Mouse (Mus musculus) embryonic facial prominence, embryonic 14.5 days (tissue): ENCODE data around the gene Zbtb34. TPM values are rescaled to one million over a fixed set of nuclear protein-coding genes. Genes with fewer than 3 reads are reported as not detected.
A peak's percentile ranks its signal among the peaks of the same experiment; 100 is the strongest.

Source experiments
- ATAC-seq: fragments of 200-750 bp; cut with Nextera tagmentation; 2 replicates; pipeline ENCODE4 v1.8.0; 2017; ENCODE audit warnings: low read depth, moderate number of reproducible peaks, moderate TSS enrichment
- DNase-seq: peaks from one replicate; pipeline ENCODE4 v3.0.0-alpha.2; 2015; ENCODE audit warnings: low spot score
- H3K27ac ChIP-seq: fragments of 300-500 bp; sonication (generic); replicated peaks from 2 replicates; pipeline ENCODE4 v1.5.1; 2014; ENCODE audit warnings: low read depth, mild to moderate bottlenecking, low read length, moderate library complexity
- H3K27me3 ChIP-seq: fragments of 300-500 bp; sonication (generic); replicated peaks from 2 replicates; pipeline ENCODE4 v1.6.1; 2014; ENCODE audit warnings: low read length; ENCODE audit not compliant: control insufficient read depth, insufficient read depth
- H3K36me3 ChIP-seq: fragments of 300-500 bp; sonication (generic); 2 replicates; pipeline ENCODE4 v1.6.1; 2014; ENCODE audit warnings: low read length, mixed read lengths; ENCODE audit not compliant: control insufficient read depth, insufficient read depth
- H3K4me1 ChIP-seq: fragments of 300-500 bp; sonication (generic); 2 replicates; pipeline ENCODE4 v1.6.1; 2014; ENCODE audit warnings: antibody characterized with exemption, low read length; ENCODE audit not compliant: control insufficient read depth, insufficient read depth
- H3K4me2 ChIP-seq: fragments of 300-500 bp; sonication (generic); 2 replicates; pipeline ENCODE4 v1.6.1; 2014; ENCODE audit warnings: low read depth, mild to moderate bottlenecking, low read length, moderate library complexity, mixed read lengths
- H3K4me3 ChIP-seq: fragments of 300-500 bp; sonication (generic); 2 replicates; pipeline ENCODE4 v1.5.1; 2014; ENCODE audit warnings: low read depth, mild to moderate bottlenecking, low read length
- H3K9ac ChIP-seq: fragments of 300-500 bp; sonication (generic); 2 replicates; pipeline ENCODE4 v1.6.1; 2014; ENCODE audit warnings: low read depth, mild to moderate bottlenecking, low read length, moderate library complexity, mixed read lengths
- H3K9me3 ChIP-seq: fragments of 300-500 bp; sonication (generic); 2 replicates; pipeline ENCODE4 v1.6.1; 2016; ENCODE audit warnings: low read length; ENCODE audit not compliant: control insufficient read depth
- WGBS: fragments of 180-500 bp; shearing (Covaris S2); extraction: QIAGEN DNeasy Blood & Tissue Kit; methylation state at CpG from one replicate; pipeline ENCODE4 v1.1.7; 2014; 5-methylcytosine and 5-hydroxymethylcytosine counted together
- polyA plus RNA-seq: library from polyadenylated mRNA; unstranded; fragments of >200 nt; fragmentation: Nextera tagmentation; extraction: Ambion mirVana; gene quantifications from 2 replicates; pipeline ENCODE4 v1.2.1, GENCODE M21; 2014

Zbtb34 gene
- polyA plus RNA-seq, 1 experiment from 2014 or later: 9.6 TPM

DNA sequence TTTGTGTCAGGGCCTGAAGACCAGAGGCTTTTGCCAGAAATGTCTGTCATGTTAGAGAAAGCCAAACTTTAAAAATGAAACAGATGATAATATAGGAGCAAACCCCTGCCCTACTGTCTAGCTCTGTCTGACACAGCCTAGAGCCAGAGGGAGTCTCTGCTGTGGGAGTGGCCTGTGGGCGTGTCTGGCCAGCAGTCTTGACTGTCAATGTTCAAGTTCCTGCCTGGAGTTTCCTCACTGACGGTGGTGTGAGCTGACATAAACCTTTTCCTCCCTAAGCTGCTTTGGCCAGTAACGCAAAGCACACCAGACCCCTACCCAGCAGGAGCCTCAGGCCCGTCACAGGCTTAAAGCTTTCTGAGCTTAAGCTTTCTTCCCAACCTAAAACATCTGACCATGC is 21.0 kb upstream of the Zbtb34 start:
- Histone ChIP-seq H3K4me1 (no peaks in the 10 kb centered on the region), H3K36me3 (peaks cover 67% of the 10 kb centered on the region), H3K9me3 (no peaks in the 10 kb centered on the region), H3K27me3 (no peaks in the 10 kb centered on the region), H3K9ac (no peak overlapping the region), H3K4me2 (no peak overlapping the region), H3K4me3 (no peak overlapping the region), H3K27ac (no peak overlapping the region)
- 48% methylated on average over 4 of the region's 4 CpGs for WGBS
- DNase-seq: peak; percentile 20
- no peak for ATAC-seq

DNA sequence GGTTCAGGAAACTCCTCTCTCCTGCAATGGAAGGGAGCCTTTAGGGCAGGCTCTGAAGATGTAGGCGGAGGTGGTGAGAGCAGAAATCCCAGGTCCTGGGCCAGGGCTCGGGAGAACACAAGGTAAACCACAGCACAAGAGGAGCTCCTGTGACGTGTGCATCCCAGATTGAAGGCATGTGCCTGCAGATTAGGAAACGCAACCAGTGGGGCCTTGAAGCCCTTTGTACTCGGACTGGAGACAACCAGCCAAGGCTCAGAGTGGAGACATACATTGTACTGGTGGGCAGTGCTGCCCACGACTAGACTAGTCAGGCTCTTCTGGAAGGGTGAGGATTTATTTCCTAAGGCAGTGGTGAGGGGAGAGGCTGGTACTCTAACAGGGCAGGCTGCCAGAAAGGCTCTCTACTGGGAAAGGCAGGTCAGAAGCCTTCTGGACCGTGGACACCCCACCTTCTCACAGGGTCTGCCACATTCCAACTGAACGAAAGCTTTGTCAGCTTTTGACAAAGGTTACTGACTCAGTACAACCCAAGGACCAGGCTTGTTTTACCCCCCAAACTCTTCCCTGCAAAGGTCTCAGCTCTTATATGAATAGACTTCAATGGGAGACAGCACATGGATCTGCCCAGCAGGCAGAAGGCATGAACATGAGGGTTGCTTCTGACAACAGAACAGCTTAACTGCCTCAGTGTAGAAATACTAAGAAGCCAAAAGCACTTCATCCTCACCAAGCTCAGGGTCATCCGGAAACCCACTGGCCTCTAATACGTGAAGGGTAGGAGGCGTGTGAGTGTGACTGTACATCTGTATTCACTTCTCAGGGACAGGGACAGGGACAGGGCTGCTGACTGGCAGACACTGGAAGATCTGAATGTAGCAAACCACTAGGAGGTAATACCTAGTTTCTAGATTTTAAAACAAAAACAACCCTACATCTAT is 20.2 kb upstream of the Zbtb34 start:
- Histone ChIP-seq H3K9ac (no peak overlapping the region), H3K9me3 (no peaks in the 10 kb centered on the region), H3K4me3 (no peak overlapping the region), H3K27ac (no peak overlapping the region), H3K27me3 (no peaks in the 10 kb centered on the region), H3K36me3 (peaks cover 61% of the 10 kb centered on the region), H3K4me1 (no peaks in the 10 kb centered on the region), H3K4me2 (no peak overlapping the region)
- ATAC-seq: no peak
- WGBS: 81% methylated on average over 11 of the region's 11 CpGs
- DNase-seq: no peak

DNA sequence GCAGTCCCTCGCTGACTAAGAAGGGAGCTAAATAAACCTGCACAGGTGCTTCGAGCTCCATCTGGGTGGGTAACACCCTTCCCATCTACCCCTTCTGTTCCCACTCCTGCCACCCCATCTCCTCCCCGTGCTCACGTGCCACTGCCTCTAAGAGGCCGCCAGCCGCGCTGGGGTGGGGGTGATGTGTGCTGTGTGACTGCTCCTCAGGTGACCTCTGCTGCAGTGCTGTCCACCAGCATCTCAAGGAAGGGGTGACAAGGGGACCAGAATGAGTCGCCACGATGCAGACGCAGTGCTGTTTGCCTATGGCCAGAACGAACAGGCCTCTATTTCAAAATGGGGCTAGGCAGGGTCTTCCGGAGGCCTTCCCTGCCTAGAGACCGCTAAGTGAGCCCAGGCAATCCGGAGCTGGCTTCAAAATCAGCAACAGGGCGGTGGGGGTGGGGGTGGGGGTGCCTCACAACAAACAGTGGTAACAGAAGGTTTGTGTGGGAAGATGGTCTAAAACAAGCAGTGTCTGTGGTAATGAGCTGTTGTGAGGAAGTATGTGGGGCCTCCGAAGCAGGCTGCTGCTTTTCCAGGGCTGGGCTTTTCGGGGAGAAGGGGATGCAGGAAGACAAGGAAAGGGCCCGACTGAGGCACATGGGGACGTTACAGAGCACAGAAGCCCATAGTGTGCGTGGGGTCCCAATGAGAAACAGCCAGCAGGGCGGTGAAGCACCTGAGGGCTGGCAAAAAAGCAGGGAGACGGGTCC is 18.2 kb upstream of the Zbtb34 start:
- no peak for DNase-seq
- Histone ChIP-seq H3K4me2 (no peak overlapping the region), H3K9me3 (no peaks in the 10 kb centered on the region), H3K36me3 (peaks cover 47% of the 10 kb centered on the region), H3K4me3 (no peak overlapping the region), H3K4me1 (no peaks in the 10 kb centered on the region), H3K27ac (no peak overlapping the region), H3K27me3 (no peaks in the 10 kb centered on the region), H3K9ac (no peak overlapping the region)
- 93% methylated on average over 22 of the region's 22 CpGs for WGBS
- no peak for ATAC-seq

DNA sequence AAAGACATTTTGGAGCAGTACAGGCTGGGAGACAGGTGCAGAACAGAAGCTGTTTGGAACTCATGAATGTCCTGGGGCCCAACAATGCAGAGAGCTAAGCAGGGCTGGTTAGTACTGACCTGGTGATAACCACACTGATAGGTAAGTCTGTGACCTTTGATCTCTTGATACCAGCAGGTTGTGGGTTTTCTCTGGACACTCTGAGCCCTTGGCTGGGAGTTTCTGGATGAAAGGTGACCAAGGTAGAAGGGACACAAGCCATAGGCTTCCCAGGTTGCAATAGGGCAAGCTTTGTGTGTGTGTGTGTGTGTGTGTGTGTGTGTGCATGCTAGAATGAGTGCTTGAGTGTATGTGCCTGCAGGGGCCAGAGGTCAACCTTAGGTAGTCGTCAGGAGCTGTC is 15.7 kb upstream of the Zbtb34 start:
- Histone ChIP-seq H3K4me2 (no peak overlapping the region), H3K4me1 (no peaks in the 10 kb centered on the region), H3K27me3 (no peaks in the 10 kb centered on the region), H3K9me3 (no peaks in the 10 kb centered on the region), H3K4me3 (no peak overlapping the region), H3K9ac (no peak overlapping the region), H3K27ac (no peak overlapping the region), H3K36me3 (peaks cover 22% of the 10 kb centered on the region)
- ATAC-seq (no peak), DNase-seq (no peak)
- 50% methylated on average over 1 of the region's 1 CpGs for WGBS

DNA sequence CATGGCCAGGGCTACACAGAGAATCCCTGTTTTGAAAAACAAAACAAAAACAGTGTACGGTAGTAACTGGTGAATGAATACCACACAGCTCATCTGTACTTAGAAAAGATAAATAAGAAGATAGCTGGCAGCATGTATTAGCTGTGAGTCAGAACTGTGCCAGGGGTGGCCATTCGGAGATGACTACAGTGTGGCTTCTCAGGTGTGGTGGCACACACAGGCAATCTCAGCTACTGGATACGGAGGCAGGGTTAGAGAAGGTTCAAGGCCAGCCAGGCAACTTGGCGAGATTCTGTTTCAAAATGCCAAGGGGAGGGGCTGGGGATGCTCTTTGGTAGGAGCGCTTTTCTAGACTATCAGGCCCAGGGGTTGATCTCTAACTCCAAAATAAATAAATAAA is 14.6 kb upstream of the Zbtb34 start:
- H3K9ac ChIP-seq: no peak overlapping the region
- H3K27me3 ChIP-seq: no peaks in the 10 kb centered on the region
- H3K27ac ChIP-seq: no peak overlapping the region
- no peak for DNase-seq
- 84% methylated on average over 5 of the region's 5 CpGs for WGBS
- H3K4me1 ChIP-seq: no peaks in the 10 kb centered on the region
- H3K36me3 ChIP-seq: peaks cover 17% of the 10 kb centered on the region
- no peak overlapping the region for H3K4me2 ChIP-seq
- no peak overlapping the region for H3K4me3 ChIP-seq
- no peaks in the 10 kb centered on the region for H3K9me3 ChIP-seq
- no peak for ATAC-seq

DNA sequence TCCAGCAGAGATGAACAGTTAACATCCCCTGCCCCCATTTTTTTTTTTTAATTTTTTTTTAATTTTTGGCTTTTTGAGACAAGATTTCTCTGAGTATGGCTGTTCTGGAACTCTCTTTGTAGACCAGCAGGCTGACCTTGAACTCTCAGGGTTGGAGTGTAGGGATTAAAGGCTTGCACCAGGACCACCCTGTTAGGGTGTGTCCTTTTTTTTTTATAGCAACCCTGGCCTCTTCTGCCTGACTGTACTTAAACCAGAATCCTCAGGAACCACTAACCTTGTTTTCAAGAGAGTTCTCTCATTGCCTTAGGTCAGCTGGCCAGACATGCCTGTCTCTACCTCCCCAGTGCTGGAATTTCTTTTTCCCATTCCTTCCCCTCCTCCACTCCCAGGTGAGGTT is 13.7 kb upstream of the Zbtb34 start:
- Histone ChIP-seq H3K4me1 (no peaks in the 10 kb centered on the region), H3K9me3 (no peaks in the 10 kb centered on the region), H3K9ac (no peak overlapping the region), H3K4me3 (no peak overlapping the region), H3K4me2 (no peak overlapping the region), H3K36me3 (peaks cover 15% of the 10 kb centered on the region), H3K27me3 (no peaks in the 10 kb centered on the region), H3K27ac (no peak overlapping the region)
- no peak for DNase-seq
- ATAC-seq: no peak

DNA sequence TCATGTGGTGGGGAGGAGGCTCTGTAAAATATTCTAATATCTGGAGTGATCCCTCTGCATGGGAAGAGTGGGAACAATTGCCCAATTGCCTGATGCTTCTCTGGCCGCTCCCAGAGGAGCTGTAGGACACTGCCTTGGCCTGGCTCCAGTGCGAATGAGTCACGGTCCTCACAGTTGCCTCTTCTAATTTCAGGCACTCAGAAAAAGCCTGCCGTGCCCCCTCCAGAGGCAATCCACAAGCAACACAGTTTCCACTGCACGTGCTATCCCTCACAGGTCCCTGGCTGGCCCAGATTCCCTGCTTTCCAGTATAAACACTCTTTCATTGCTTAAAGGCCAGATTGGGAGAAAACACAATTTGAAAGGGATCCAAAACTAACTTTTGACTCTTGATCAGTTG is 13.2 kb upstream of the Zbtb34 start:
- Histone ChIP-seq H3K36me3 (peaks cover 9% of the 10 kb centered on the region; the same call in 1 of the 2 replicates), H3K9ac (no peak overlapping the region), H3K4me3 (no peak overlapping the region), H3K27me3 (no peaks in the 10 kb centered on the region), H3K9me3 (no peaks in the 10 kb centered on the region), H3K4me1 (peaks cover 4% of the 10 kb centered on the region; the same call in 1 of the 2 replicates), H3K4me2 (no peak overlapping the region), H3K27ac (no peak overlapping the region)
- DNase-seq (peak; percentile 89), ATAC-seq (peak; percentile 45)
- 32% methylated on average over 5 of the region's 5 CpGs for WGBS

DNA sequence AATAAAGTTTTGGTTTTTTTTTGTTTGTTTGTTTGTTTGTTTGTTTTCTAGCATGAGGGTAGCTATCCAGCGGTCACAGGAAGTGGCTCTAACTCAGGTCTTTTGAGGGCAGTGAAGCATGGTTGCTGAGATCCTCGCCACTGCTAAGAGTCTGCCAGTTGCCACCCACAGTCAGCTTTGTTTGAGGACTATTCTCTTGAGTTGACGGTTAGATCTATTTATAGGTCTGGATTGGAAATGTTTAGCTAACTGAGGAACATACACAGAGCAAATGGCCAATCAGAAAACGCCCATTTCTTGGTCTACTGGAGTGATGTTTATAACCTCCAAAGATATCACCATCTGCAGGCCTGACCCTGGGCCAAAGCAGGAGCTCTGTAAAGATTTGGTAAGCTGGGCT is 11.6 kb upstream of the Zbtb34 start:
- ATAC-seq: no peak

More for the DNA sequence above, 11.6 kb upstream of the Zbtb34 start:
- Histone ChIP-seq H3K27me3 (no peaks in the 10 kb centered on the region), H3K36me3 (no peaks in the 10 kb centered on the region), H3K9ac (no peak overlapping the region), H3K9me3 (no peaks in the 10 kb centered on the region), H3K4me1 (peaks cover 5% of the 10 kb centered on the region; the same call in 1 of the 2 replicates), H3K4me3 (no peak overlapping the region), H3K4me2 (no peak overlapping the region), H3K27ac (no peak overlapping the region)
- no peak for DNase-seq
- WGBS: 69% methylated on average over 4 of the region's 4 CpGs
